Mouse (Mus musculus) limb, embryonic 15.5 days (tissue): ENCODE data around the gene Gm17387. TPM values are rescaled to one million over a fixed set of nuclear protein-coding genes. Genes with fewer than 3 reads are reported as not detected.

Experiments used
- ATAC-seq: fragments of 200-750 bp; cut with Nextera tagmentation; 2 replicates; pipeline ENCODE4 v1.8.0; 2017; ENCODE audit warnings: low read depth, moderate TSS enrichment; ENCODE audit not compliant: insufficient number of reproducible peaks, low FRiP score, low TSS enrichment
- H3K27ac ChIP-seq: fragments of 300-500 bp; sonication (generic); 2 replicates; pipeline ENCODE4 v1.5.1; 2015; ENCODE audit warnings: moderate library complexity, mild to moderate bottlenecking, inconsistent platforms
- H3K27me3 ChIP-seq: fragments of 300-500 bp; sonication (generic); 2 replicates; pipeline ENCODE4 v1.6.1; 2015; ENCODE audit warnings: inconsistent platforms
- H3K36me3 ChIP-seq: fragments of 300-500 bp; sonication (generic); 2 replicates; pipeline ENCODE4 v1.6.1; 2015; ENCODE audit warnings: inconsistent platforms
- H3K4me1 ChIP-seq: fragments of 300-500 bp; sonication (generic); 2 replicates; pipeline ENCODE4 v1.6.1; 2015; ENCODE audit warnings: inconsistent platforms
- H3K4me2 ChIP-seq: fragments of 300-500 bp; sonication (generic); 2 replicates; pipeline ENCODE4 v1.6.1; 2015; ENCODE audit warnings: mild to moderate bottlenecking, inconsistent platforms
- H3K4me3 ChIP-seq: fragments of 300-500 bp; sonication (generic); 2 replicates; pipeline ENCODE4 v1.5.1; 2015; ENCODE audit warnings: mild to moderate bottlenecking, inconsistent platforms
- H3K9ac ChIP-seq: fragments of 300-500 bp; sonication (generic); 2 replicates; pipeline ENCODE4 v1.6.1; 2015; ENCODE audit warnings: inconsistent platforms
- H3K9me3 ChIP-seq: fragments of 300-500 bp; sonication (generic); 2 replicates; pipeline ENCODE4 v1.6.1; 2016; ENCODE audit warnings: inconsistent platforms
- WGBS: fragments of 180-500 bp; shearing (Covaris S2); methylation state at CpG from one replicate; pipeline ENCODE4 v1.1.7; 2015; 5-methylcytosine and 5-hydroxymethylcytosine counted together
- polyA plus RNA-seq: library from polyadenylated mRNA; unstranded; fragments of >200 nt; fragmentation: Nextera tagmentation; extraction: Ambion mirVana; gene quantifications from 2 replicates; pipeline ENCODE4 v1.2.1, GENCODE M21; 2015

The Gm17387 gene
- polyA plus RNA-seq, 1 experiment from 2014 or later: not detected

- no peaks in the 10 kb centered on the region for H3K36me3 ChIP-seq
- no peaks in the 10 kb centered on the region for H3K9me3 ChIP-seq
- H3K4me2 ChIP-seq: 0 out of 2 replicates have a peak overlapping the region, but pooled peaks have one; percentile 17
- no peak for ATAC-seq
- H3K27me3 ChIP-seq: no peaks in the 10 kb centered on the region
- 22% methylated on average over 6 of the region's 9 CpGs for WGBS
- H3K4me3 ChIP-seq: no peak overlapping the region
- peaks cover 20% of the 10 kb centered on the region for H3K4me1 ChIP-seq
- no peak overlapping the region for H3K9ac ChIP-seq
- H3K27ac ChIP-seq: peak overlapping the region; percentile 88
These were observed 12.1 kb downstream of the Gm17387 start for GRCm38 (mm10) chr7:141040867-141041606.

DNA sequence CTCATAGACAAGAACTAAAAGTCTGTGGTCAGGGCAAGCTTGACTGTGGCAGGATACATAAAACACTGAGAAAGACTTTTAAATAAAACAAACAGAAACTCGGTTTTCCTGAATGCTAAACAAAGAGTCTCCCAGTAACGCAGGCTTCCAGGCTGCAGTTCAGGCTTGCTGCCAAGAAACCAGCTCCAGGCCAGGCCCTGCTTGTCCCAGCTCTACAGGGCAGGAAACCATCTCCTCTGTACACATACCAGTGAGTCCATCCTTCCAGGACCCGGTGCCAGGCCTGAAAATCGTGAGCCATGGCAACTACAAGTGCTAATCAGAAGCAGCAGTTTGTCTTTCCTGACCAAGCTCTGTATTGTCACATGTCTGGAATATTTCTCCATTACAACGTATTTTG, 12.7 kb downstream of the Gm17387 start:
- Histone ChIP-seq H3K36me3 (no peaks in the 10 kb centered on the region), H3K27me3 (no peaks in the 10 kb centered on the region), H3K4me2 (no peak overlapping the region), H3K9ac (no peak overlapping the region), H3K9me3 (no peaks in the 10 kb centered on the region), H3K27ac (peak overlapping the region; percentile 88), H3K4me1 (peaks cover 22% of the 10 kb centered on the region), H3K4me3 (no peak overlapping the region)
- 8% methylated on average over 5 of the region's 5 CpGs for WGBS
- ATAC-seq: peak; percentile 78; the same call in 1 of the 2 replicates

GRCm38 (mm10) chr7:141042539-141042938, 13.6 kb downstream of the Gm17387 start:
- no peaks in the 10 kb centered on the region for H3K9me3 ChIP-seq
- WGBS: 22% methylated on average over 4 of the region's 4 CpGs
- H3K27ac ChIP-seq: peak overlapping the region; percentile 54
- H3K36me3 ChIP-seq: no peaks in the 10 kb centered on the region
- no peak overlapping the region for H3K4me3 ChIP-seq
- no peaks in the 10 kb centered on the region for H3K27me3 ChIP-seq
- ATAC-seq: no peak
- H3K4me1 ChIP-seq: peaks cover 31% of the 10 kb centered on the region
- no peak overlapping the region for H3K4me2 ChIP-seq
- no peak overlapping the region for H3K9ac ChIP-seq

DNA sequence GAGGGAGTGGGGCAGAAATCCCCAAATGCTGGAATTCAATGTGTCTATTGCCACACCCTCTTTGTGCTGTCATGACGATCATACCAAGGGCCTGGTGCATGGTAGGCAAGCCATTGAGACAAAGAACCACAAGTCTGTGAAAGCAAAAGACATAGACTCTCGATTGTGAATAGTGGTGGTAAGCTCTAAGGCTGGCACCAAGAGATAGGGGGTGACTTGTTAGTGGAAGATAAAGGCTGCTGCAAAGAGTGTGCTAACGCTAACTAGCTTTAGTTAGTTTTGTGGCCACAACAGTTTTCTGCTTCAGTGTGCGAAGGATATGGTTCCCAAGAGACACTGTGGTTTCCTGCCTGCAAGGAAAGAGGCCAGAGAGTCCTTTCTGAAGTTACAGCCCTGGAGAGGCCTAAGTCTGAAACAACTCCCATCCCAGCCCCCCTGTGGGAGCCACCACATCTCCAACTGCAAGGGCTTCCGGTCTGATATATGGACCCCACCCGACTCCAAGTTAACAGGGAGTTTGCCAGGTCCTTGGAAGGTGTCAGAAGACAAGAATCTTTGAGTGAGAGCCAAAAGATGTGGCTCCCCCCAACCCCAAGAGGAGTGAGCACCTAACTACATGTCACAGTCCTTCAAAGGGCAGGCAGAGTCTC, 18.1 kb downstream of the Gm17387 start:
- Histone ChIP-seq H3K36me3 (no peaks in the 10 kb centered on the region), H3K4me3 (peak overlapping the region; percentile 5; the same call in 1 of the 2 replicates), H3K27ac (peak overlapping the region; percentile 91), H3K9me3 (no peaks in the 10 kb centered on the region), H3K4me2 (peak overlapping the region; percentile 66), H3K9ac (no peak overlapping the region), H3K4me1 (peaks cover 23% of the 10 kb centered on the region), H3K27me3 (no peaks in the 10 kb centered on the region)
- WGBS: 49% methylated on average over 6 of the region's 6 CpGs
- ATAC-seq: no peak

DNA sequence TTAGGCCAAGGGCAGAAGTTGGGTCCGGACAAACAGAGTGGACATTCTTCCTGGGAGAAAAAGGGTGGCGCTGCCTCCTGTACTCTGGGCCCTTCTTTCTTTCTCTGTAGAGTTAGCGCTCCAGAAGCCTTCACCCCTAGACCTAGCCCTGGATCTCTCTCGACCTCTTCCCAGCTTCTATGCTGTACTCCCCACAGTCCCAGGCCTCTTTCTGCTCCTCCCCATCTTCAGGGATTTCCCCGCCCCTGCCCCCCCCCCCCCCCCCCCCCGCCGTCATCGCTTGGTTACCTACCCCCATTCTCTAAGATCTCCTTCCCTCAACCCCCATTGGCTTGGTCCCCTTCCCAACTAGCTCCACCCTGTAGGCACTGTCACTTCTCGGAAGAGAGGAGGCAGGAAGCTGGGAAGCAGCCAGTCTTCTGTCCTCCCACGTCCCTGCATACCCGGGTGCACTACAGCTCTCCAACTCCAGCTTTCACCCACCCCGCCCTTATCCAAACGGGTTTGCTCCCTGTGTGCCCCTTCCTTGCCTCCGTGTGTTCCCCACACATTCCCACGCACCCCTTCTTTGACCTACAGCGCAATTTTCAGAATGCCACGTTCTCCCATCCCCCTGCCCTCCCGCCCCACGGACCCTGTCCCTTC, 18.8 kb downstream of the Gm17387 start:
- no peaks in the 10 kb centered on the region for H3K36me3 ChIP-seq
- H3K27me3 ChIP-seq: no peaks in the 10 kb centered on the region
- no peak overlapping the region for H3K9ac ChIP-seq
- peak; percentile 86 for ATAC-seq
- peak overlapping the region; percentile 94 for H3K27ac ChIP-seq
- H3K9me3 ChIP-seq: no peaks in the 10 kb centered on the region
- peak overlapping the region; percentile 66 for H3K4me2 ChIP-seq
- 7% methylated on average over 15 of the region's 19 CpGs for WGBS
- H3K4me1 ChIP-seq: peaks cover 19% of the 10 kb centered on the region
- peak overlapping the region; percentile 34 for H3K4me3 ChIP-seq

DNA sequence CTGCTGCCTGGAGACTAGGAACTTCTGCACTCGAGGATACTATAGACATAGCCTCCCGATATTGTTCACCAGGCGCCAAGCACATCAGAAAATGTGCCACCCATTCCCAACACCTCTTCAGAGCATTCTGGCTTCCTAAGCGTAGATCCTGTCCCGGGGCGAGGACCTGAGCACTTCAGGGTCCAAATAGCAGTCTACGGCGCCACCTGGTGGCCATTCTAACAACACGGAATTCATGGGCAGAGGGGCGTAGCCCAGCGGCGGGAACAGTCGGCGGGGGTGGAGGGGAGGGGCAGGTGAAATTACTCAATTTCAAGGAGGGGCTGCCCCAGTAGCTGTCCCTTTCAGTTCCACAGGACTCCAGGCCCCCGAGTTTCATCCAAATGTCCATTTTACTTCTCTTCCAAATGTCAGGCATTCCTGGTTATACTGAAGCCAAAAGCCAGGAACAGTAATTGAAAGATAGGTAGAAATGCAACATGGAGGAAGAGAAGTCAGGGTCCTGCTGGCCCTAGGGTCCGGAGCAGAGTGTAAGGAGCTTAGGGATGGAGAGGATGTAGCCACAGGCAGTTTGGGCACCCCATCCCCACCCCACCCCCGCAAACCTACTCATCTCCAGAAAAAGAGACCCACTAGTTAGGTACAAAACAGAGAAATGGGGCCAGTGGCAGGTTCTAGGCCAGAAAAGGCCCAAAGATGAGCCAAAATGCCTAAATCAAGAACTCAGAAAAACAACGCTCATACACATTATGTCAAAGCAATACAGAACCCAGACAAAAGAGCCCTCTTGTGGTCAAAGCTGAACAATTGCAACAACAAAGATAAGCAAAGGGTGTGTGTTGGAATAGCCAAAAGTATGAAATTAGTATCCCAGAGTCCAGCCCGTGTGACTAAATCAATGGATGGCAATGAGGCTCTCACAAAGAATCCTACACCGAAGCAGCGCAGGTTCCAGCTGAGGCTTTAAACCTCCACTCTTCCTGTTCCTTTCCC, 19.6 kb downstream of the Gm17387 start:
- Histone ChIP-seq H3K27me3 (no peaks in the 10 kb centered on the region), H3K9ac (no peak overlapping the region), H3K27ac (peak overlapping the region; percentile 94), H3K4me1 (peaks cover 16% of the 10 kb centered on the region), H3K36me3 (no peaks in the 10 kb centered on the region), H3K9me3 (no peaks in the 10 kb centered on the region), H3K4me2 (peak overlapping the region; percentile 66), H3K4me3 (peak overlapping the region; percentile 34)
- peak; percentile 87 for ATAC-seq
- 11% methylated on average over 21 of the region's 21 CpGs for WGBS

GRCm38 (mm10) chr7:141049326-141049725, 20.4 kb downstream of the Gm17387 start:
- peaks cover 16% of the 10 kb centered on the region for H3K4me1 ChIP-seq
- ATAC-seq: no peak
- no peaks in the 10 kb centered on the region for H3K27me3 ChIP-seq
- no peak overlapping the region for H3K27ac ChIP-seq
- H3K9me3 ChIP-seq: no peaks in the 10 kb centered on the region
- WGBS: 70% methylated on average over 2 of the region's 2 CpGs
- H3K9ac ChIP-seq: no peak overlapping the region
- H3K4me2 ChIP-seq: no peak overlapping the region
- H3K4me3 ChIP-seq: no peak overlapping the region
- no peaks in the 10 kb centered on the region for H3K36me3 ChIP-seq

GRCm38 (mm10) chr7:141051060-141051685, 22.2 kb downstream of the Gm17387 start:
- no peak for ATAC-seq
- Histone ChIP-seq H3K27me3 (no peaks in the 10 kb centered on the region), H3K4me2 (no peak overlapping the region), H3K9me3 (no peaks in the 10 kb centered on the region), H3K36me3 (no peaks in the 10 kb centered on the region), H3K27ac (no peak overlapping the region), H3K4me1 (peaks cover 16% of the 10 kb centered on the region), H3K4me3 (no peak overlapping the region), H3K9ac (no peak overlapping the region)
- 63% methylated on average over 17 of the region's 17 CpGs for WGBS

GRCm38 (mm10) chr7:141052016-141052415, 23.1 kb downstream of the Gm17387 start:
- H3K9ac ChIP-seq: no peak overlapping the region
- 88% methylated on average over 4 of the region's 4 CpGs for WGBS
- H3K27me3 ChIP-seq: no peaks in the 10 kb centered on the region
- H3K36me3 ChIP-seq: no peaks in the 10 kb centered on the region
- peaks cover 11% of the 10 kb centered on the region for H3K4me1 ChIP-seq
- no peak overlapping the region for H3K4me3 ChIP-seq
- H3K9me3 ChIP-seq: no peaks in the 10 kb centered on the region
- no peak overlapping the region for H3K27ac ChIP-seq
- no peak for ATAC-seq
- no peak overlapping the region for H3K4me2 ChIP-seq

- Histone ChIP-seq H3K4me1 (peaks cover 7% of the 10 kb centered on the region), H3K36me3 (no peaks in the 10 kb centered on the region), H3K27ac (no peak overlapping the region), H3K27me3 (no peaks in the 10 kb centered on the region), H3K4me2 (no peak overlapping the region), H3K9me3 (no peaks in the 10 kb centered on the region), H3K9ac (no peak overlapping the region), H3K4me3 (no peak overlapping the region)
- no peak for ATAC-seq
- 75% methylated on average over 2 of the region's 2 CpGs for WGBS
These were observed 23.5 kb downstream of the Gm17387 start for GRCm38 (mm10) chr7:141052421-141052820.

- WGBS: 73% methylated on average over 4 of the region's 4 CpGs
- H3K4me2 ChIP-seq: no peak overlapping the region
- no peaks in the 10 kb centered on the region for H3K9me3 ChIP-seq
- no peaks in the 10 kb centered on the region for H3K27me3 ChIP-seq
- peaks cover 8% of the 10 kb centered on the region for H3K4me1 ChIP-seq
- H3K4me3 ChIP-seq: no peak overlapping the region
- H3K36me3 ChIP-seq: no peaks in the 10 kb centered on the region
- H3K9ac ChIP-seq: no peak overlapping the region
- H3K27ac ChIP-seq: no peak overlapping the region
- no peak for ATAC-seq
These were observed 26.9 kb downstream of the Gm17387 start for GRCm38 (mm10) chr7:141055785-141056184.
